Mouse (Mus musculus) intestine, embryonic 15.5 days (tissue): ENCODE measurements around the gene Supt20. TPM values are rescaled to one million over a fixed set of nuclear protein-coding genes. Genes with fewer than 3 reads are reported as not detected.

Experiments
- ATAC-seq: fragments of 200-750 bp; cut with Nextera tagmentation; 2 replicates; pipeline ENCODE4 v1.8.0; 2017; ENCODE audit warnings: moderate TSS enrichment, moderate library complexity
- H3K27ac ChIP-seq: fragments of 300-500 bp; sonication (generic); 2 replicates; pipeline ENCODE4 v1.5.1; 2015; ENCODE audit warnings: mild to moderate bottlenecking, inconsistent platforms
- H3K27me3 ChIP-seq: fragments of 300-500 bp; sonication (generic); replicated peaks from 2 replicates; pipeline ENCODE4 v1.6.1; 2015; ENCODE audit warnings: inconsistent platforms
- H3K36me3 ChIP-seq: fragments of 300-500 bp; sonication (generic); 2 replicates; pipeline ENCODE4 v1.6.1; 2015; ENCODE audit warnings: inconsistent platforms
- H3K4me1 ChIP-seq: fragments of 300-500 bp; sonication (generic); replicated peaks from 2 replicates; pipeline ENCODE4 v1.6.1; 2015; ENCODE audit warnings: inconsistent platforms
- H3K4me2 ChIP-seq: fragments of 300-500 bp; sonication (generic); replicated peaks from 2 replicates; pipeline ENCODE4 v1.6.1; 2015; ENCODE audit warnings: mild to moderate bottlenecking, inconsistent platforms
- H3K4me3 ChIP-seq: fragments of 300-500 bp; sonication (generic); replicated peaks from 2 replicates; pipeline ENCODE4 v1.5.1; 2015; ENCODE audit warnings: inconsistent platforms
- H3K9ac ChIP-seq: fragments of 300-500 bp; sonication (generic); 2 replicates; pipeline ENCODE4 v1.6.1; 2015; ENCODE audit warnings: inconsistent platforms
- H3K9me3 ChIP-seq: fragments of 300-500 bp; sonication (generic); 2 replicates; pipeline ENCODE4 v1.6.1; 2016; ENCODE audit warnings: inconsistent platforms
- WGBS: fragments of 180-500 bp; shearing (Covaris S2); methylation state at CpG from one replicate; pipeline ENCODE4 v1.1.7; 2015; 5-methylcytosine and 5-hydroxymethylcytosine counted together
- polyA plus RNA-seq: library from polyadenylated mRNA; unstranded; fragments of >200 nt; fragmentation: Nextera tagmentation; extraction: Ambion mirVana; gene quantifications from 2 replicates; pipeline ENCODE4 v1.2.1, GENCODE M21; 2015

Supt20 gene
- polyA plus RNA-seq, 1 experiment from 2014 or later: 84.1 TPM

GRCm38 (mm10) chr3:54715461-54715860 lies 22.9 kb downstream of the Supt20 start:
- ATAC-seq: no peak
- Histone ChIP-seq H3K27ac (no peak overlapping the region), H3K4me2 (no peak overlapping the region), H3K9ac (no peak overlapping the region), H3K9me3 (no peaks in the 10 kb centered on the region), H3K4me3 (no peak overlapping the region), H3K4me1 (no peaks in the 10 kb centered on the region), H3K36me3 (peaks cover 46% of the 10 kb centered on the region), H3K27me3 (no peaks in the 10 kb centered on the region)
- 90% methylated on average over 6 of the region's 6 CpGs for WGBS

- no peaks in the 10 kb centered on the region for H3K4me1 ChIP-seq
- no peaks in the 10 kb centered on the region for H3K27me3 ChIP-seq
- no peak for ATAC-seq
- H3K9ac ChIP-seq: no peak overlapping the region
- H3K9me3 ChIP-seq: no peaks in the 10 kb centered on the region
- H3K27ac ChIP-seq: no peak overlapping the region
- peaks cover 35% of the 10 kb centered on the region for H3K36me3 ChIP-seq
- WGBS: 76% methylated on average over 6 of the region's 6 CpGs
- H3K4me2 ChIP-seq: no peak overlapping the region
- no peak overlapping the region for H3K4me3 ChIP-seq
Measured at GRCm38 (mm10) chr3:54717348-54717747, 24.7 kb downstream of the Supt20 start.

- H3K4me1 ChIP-seq: no peaks in the 10 kb centered on the region
- peaks cover 36% of the 10 kb centered on the region for H3K36me3 ChIP-seq
- H3K4me2 ChIP-seq: no peak overlapping the region
- H3K27ac ChIP-seq: no peak overlapping the region
- H3K9ac ChIP-seq: no peak overlapping the region
- H3K9me3 ChIP-seq: no peaks in the 10 kb centered on the region
- no peaks in the 10 kb centered on the region for H3K27me3 ChIP-seq
- H3K4me3 ChIP-seq: no peak overlapping the region
- 71% methylated on average over 3 of the region's 3 CpGs for WGBS
- ATAC-seq: no peak
Measured at GRCm38 (mm10) chr3:54718947-54719346, 26.3 kb downstream of the Supt20 start.

- Histone ChIP-seq H3K27me3 (no peaks in the 10 kb centered on the region), H3K4me1 (no peaks in the 10 kb centered on the region), H3K9ac (no peak overlapping the region), H3K9me3 (no peaks in the 10 kb centered on the region), H3K27ac (no peak overlapping the region), H3K36me3 (peaks cover 28% of the 10 kb centered on the region), H3K4me2 (no peak overlapping the region), H3K4me3 (no peak overlapping the region)
- ATAC-seq: no peak
- 76% methylated on average over 10 of the region's 10 CpGs for WGBS
Measured at GRCm38 (mm10) chr3:54723741-54724500, 31.3 kb downstream of the Supt20 start.

- Histone ChIP-seq H3K4me2 (no peak overlapping the region), H3K4me1 (no peaks in the 10 kb centered on the region), H3K9ac (no peak overlapping the region), H3K27ac (no peak overlapping the region), H3K27me3 (no peaks in the 10 kb centered on the region), H3K9me3 (no peaks in the 10 kb centered on the region), H3K4me3 (no peak overlapping the region), H3K36me3 (peaks cover 40% of the 10 kb centered on the region)
- 87% methylated on average over 2 of the region's 2 CpGs for WGBS
- ATAC-seq: no peak
Measured at GRCm38 (mm10) chr3:54725344-54725743, 32.7 kb downstream of the Supt20 start.

- no peak for ATAC-seq
- WGBS: 97% methylated on average over 2 of the region's 2 CpGs
- H3K36me3 ChIP-seq: peaks cover 40% of the 10 kb centered on the region
Measured at GRCm38 (mm10) chr3:54727588-54727987, 35.0 kb downstream of the Supt20 start.

GRCm38 (mm10) chr3:54728100-54728499 lies 35.5 kb downstream of the Supt20 start:
- no peak overlapping the region for H3K4me3 ChIP-seq
- H3K27me3 ChIP-seq: no peaks in the 10 kb centered on the region
- 88% methylated on average over 6 of the region's 6 CpGs for WGBS
- H3K27ac ChIP-seq: no peak overlapping the region
- ATAC-seq: no peak
- no peak overlapping the region for H3K9ac ChIP-seq
- no peak overlapping the region for H3K4me2 ChIP-seq
- no peaks in the 10 kb centered on the region for H3K4me1 ChIP-seq
- H3K36me3 ChIP-seq: peaks cover 44% of the 10 kb centered on the region
- H3K9me3 ChIP-seq: no peaks in the 10 kb centered on the region

More at GRCm38 (mm10) chr3:54727588-54727987, 35.0 kb downstream of the Supt20 start:
- Histone ChIP-seq H3K4me2 (no peak overlapping the region), H3K9ac (no peak overlapping the region), H3K4me3 (no peak overlapping the region), H3K9me3 (no peaks in the 10 kb centered on the region), H3K27ac (no peak overlapping the region), H3K4me1 (no peaks in the 10 kb centered on the region), H3K27me3 (no peaks in the 10 kb centered on the region)

- WGBS: 61% methylated on average over 8 of the region's 8 CpGs
- Histone ChIP-seq H3K27ac (no peak overlapping the region), H3K9ac (no peak overlapping the region), H3K9me3 (no peaks in the 10 kb centered on the region), H3K27me3 (no peaks in the 10 kb centered on the region), H3K4me3 (no peak overlapping the region), H3K4me1 (no peaks in the 10 kb centered on the region), H3K4me2 (no peak overlapping the region), H3K36me3 (peaks cover 39% of the 10 kb centered on the region)
- ATAC-seq: no peak
Measured at GRCm38 (mm10) chr3:54731626-54732150, 39.1 kb downstream of the Supt20 start.

GRCm38 (mm10) chr3:54732371-54732770 lies 39.8 kb downstream of the Supt20 start:
- no peaks in the 10 kb centered on the region for H3K4me1 ChIP-seq
- H3K36me3 ChIP-seq: peaks cover 33% of the 10 kb centered on the region
- no peak for ATAC-seq
- no peak overlapping the region for H3K27ac ChIP-seq
- H3K9me3 ChIP-seq: no peaks in the 10 kb centered on the region
- no peak overlapping the region for H3K9ac ChIP-seq
- 89% methylated on average over 4 of the region's 4 CpGs for WGBS
- no peak overlapping the region for H3K4me2 ChIP-seq
- H3K27me3 ChIP-seq: no peaks in the 10 kb centered on the region
- no peak overlapping the region for H3K4me3 ChIP-seq

- Histone ChIP-seq H3K4me1 (no peaks in the 10 kb centered on the region), H3K4me2 (peak overlapping the region; percentile 78), H3K27ac (peak overlapping the region; percentile 100), H3K9ac (peak overlapping the region; percentile 93), H3K36me3 (peaks cover 16% of the 10 kb centered on the region; the same call in 1 of the 2 replicates), H3K4me3 (peak overlapping the region; percentile 94), H3K27me3 (no peaks in the 10 kb centered on the region), H3K9me3 (no peaks in the 10 kb centered on the region)
- WGBS: under 1% methylated on average over 78 of the region's 84 CpGs
- ATAC-seq: peak; percentile 96
Measured at GRCm38 (mm10) chr3:54734411-54735246, 42.0 kb downstream of the Supt20 start.

GRCm38 (mm10) chr3:54735247-54736046 lies 42.8 kb downstream of the Supt20 start, which contains the start of the genes Exosc8 and Alg5:
Exosc8 (minus strand) TSS chr3:54735393.
Alg5 (plus strand) TSS chr3:54735539.
- peak within 1 kb of the TSS; percentile 94 for H3K4me3 ChIP-seq
- H3K27me3 ChIP-seq: no peaks in the 10 kb centered on the region
- peak within 1 kb of the TSS; percentile 93 for H3K9ac ChIP-seq
- H3K4me2 ChIP-seq: peak within 1 kb of the TSS; percentile 78
- peak within 1 kb of the TSS; percentile 100 for H3K27ac ChIP-seq
- peaks cover 8% of the 10 kb centered on the region; the same call in 1 of the 2 replicates for H3K36me3 ChIP-seq
- under 1% methylated on average over 65 of the region's 65 CpGs for WGBS
- peak; percentile 94 for ATAC-seq
- H3K4me1 ChIP-seq: no peaks in the 10 kb centered on the region
- no peaks in the 10 kb centered on the region for H3K9me3 ChIP-seq
